Mouse (Mus musculus): ENCODE data around the gene Smpd1. TPM values are rescaled to one million over a fixed set of nuclear protein-coding genes. Genes with fewer than 3 reads are reported as not detected.

The Smpd1 gene
- polyA plus RNA-seq, 1 experiment = 4.0 TPM

DNA sequence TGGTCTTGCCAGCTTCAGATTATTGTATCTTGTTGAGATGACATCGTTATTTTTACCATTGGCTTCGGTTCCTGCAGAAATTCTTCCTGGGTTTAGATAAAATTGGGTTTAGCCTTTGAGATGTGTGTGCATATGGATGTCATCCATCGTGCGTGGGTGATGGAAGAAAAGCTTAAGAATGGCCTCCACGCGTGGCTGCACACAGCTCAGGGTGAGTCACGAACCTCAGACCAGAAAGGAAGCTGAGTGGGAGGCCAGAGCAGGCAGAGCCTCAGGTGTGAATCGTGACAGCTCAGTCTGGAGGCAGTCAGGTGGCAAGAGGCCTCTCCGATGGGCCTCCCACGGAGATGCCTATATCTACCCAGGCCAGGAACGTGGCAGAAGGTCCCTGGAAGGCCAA, 34.8 kb upstream of the Smpd1 start:
- no peak overlapping the region for H3K4me3 ChIP-seq (ENCODE audit: control insufficient read depth, low read depth, low read length)
- no peaks in the 10 kb centered on the region for H3K36me3 ChIP-seq (ENCODE audit: control insufficient read depth, insufficient read depth, low read length)
- no peak for TF ChIP-seq CTCF (IDR thresholded peaks at IDR 0.05; ENCODE audit: control insufficient read depth, insufficient read depth, insufficient replicate concordance, low read depth, low read length)
- no peak for TF ChIP-seq POLR2A (IDR thresholded peaks at IDR 0.05; ENCODE audit: control insufficient read depth, low read depth, low read length)
- no peak overlapping the region for H3K27ac ChIP-seq (ENCODE audit: control insufficient read depth, insufficient read depth, low read depth, low read length)
- no peaks in the 10 kb centered on the region for H3K4me1 ChIP-seq (ENCODE audit: control insufficient read depth, insufficient read depth, low read length)
- no peaks in the 10 kb centered on the region for H3K27me3 ChIP-seq (ENCODE audit: control insufficient read depth, insufficient read depth, low read length)

DNA sequence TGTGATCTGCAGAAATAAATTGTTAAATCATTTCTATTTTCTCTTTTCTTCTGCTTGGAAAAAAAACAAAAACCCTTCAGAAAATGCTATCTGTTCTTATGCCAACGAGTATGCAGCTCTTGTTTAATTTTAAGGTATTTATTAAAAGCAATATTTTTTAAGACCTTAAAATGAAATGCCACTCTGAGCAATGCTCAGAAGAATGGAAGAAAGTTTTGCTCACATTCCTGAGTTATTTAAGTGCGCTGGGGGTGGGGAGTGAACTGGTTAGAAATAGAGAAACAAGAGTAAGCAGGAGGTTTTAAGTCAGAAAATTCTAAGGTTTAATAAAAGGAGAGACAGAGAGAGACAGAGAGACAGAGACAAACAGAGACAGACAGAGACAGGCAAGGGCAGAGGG, 34.4 kb upstream of the Smpd1 start:
- Histone ChIP-seq H3K27ac (ENCODE audit: control insufficient read depth, insufficient read depth, low read depth, low read length) (no peak overlapping the region), H3K36me3 (ENCODE audit: control insufficient read depth, insufficient read depth, low read length) (no peaks in the 10 kb centered on the region), H3K27me3 (ENCODE audit: control insufficient read depth, insufficient read depth, low read length) (no peaks in the 10 kb centered on the region), H3K4me3 (ENCODE audit: control insufficient read depth, low read depth, low read length) (no peak overlapping the region), H3K4me1 (ENCODE audit: control insufficient read depth, insufficient read depth, low read length) (no peaks in the 10 kb centered on the region)
- TF ChIP-seq POLR2A (IDR thresholded peaks at IDR 0.05; ENCODE audit: control insufficient read depth, low read depth, low read length) = no peak
- TF ChIP-seq CTCF (IDR thresholded peaks at IDR 0.05; ENCODE audit: control insufficient read depth, insufficient read depth, insufficient replicate concordance, low read depth, low read length) = no peak

- no peaks in the 10 kb centered on the region for H3K27me3 ChIP-seq (ENCODE audit: control insufficient read depth, insufficient read depth, low read length)
- TF ChIP-seq POLR2A (IDR thresholded peaks at IDR 0.05; ENCODE audit: control insufficient read depth, low read depth, low read length) = no peak
- TF ChIP-seq CTCF (IDR thresholded peaks at IDR 0.05; ENCODE audit: control insufficient read depth, insufficient read depth, insufficient replicate concordance, low read depth, low read length) = no peak
Measured at GRCm38 (mm10) chr7:105520201-105520600, 34.0 kb upstream of the Smpd1 start.

DNA sequence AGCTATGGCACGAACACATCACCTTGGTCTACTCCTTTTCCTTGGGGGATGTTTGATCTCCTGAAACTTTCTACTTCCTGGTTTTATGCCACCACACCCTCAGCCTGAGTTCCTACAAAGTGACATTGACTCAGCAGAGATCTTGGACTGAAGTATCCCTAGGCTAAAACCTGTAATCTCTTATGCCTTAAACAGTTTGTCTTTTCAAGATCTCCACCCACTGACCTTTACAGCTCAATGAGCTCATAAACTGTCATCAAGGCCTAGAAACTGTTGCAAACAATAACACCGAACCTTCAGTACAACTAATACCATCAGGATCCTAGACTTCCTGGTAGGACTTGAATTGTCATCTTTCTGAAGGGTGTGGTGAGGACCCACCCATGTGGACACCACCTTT, 29.9 kb upstream of the Smpd1 start:
- H3K27ac ChIP-seq (ENCODE audit: control insufficient read depth, insufficient read depth, low read depth, low read length) = no peak overlapping the region
- H3K36me3 ChIP-seq (ENCODE audit: control insufficient read depth, insufficient read depth, low read length) = no peaks in the 10 kb centered on the region
- H3K4me1 ChIP-seq (ENCODE audit: control insufficient read depth, insufficient read depth, low read length) = no peaks in the 10 kb centered on the region
- H3K27me3 ChIP-seq (ENCODE audit: control insufficient read depth, insufficient read depth, low read length) = no peaks in the 10 kb centered on the region
- H3K4me3 ChIP-seq (ENCODE audit: control insufficient read depth, low read depth, low read length) = no peak overlapping the region
- TF ChIP-seq CTCF (IDR thresholded peaks at IDR 0.05; ENCODE audit: control insufficient read depth, insufficient read depth, insufficient replicate concordance, low read depth, low read length) = no peak
- TF ChIP-seq POLR2A (IDR thresholded peaks at IDR 0.05; ENCODE audit: control insufficient read depth, low read depth, low read length) = no peak

More at GRCm38 (mm10) chr7:105520201-105520600, 34.0 kb upstream of the Smpd1 start:
- no peaks in the 10 kb centered on the region for H3K4me1 ChIP-seq (ENCODE audit: control insufficient read depth, insufficient read depth, low read length)
- no peaks in the 10 kb centered on the region for H3K36me3 ChIP-seq (ENCODE audit: control insufficient read depth, insufficient read depth, low read length)
- H3K27ac ChIP-seq (ENCODE audit: control insufficient read depth, insufficient read depth, low read depth, low read length) = no peak overlapping the region
- no peak overlapping the region for H3K4me3 ChIP-seq (ENCODE audit: control insufficient read depth, low read depth, low read length)

GRCm38 (mm10) chr7:105527306-105527937, 26.7 kb upstream of the Smpd1 start:
- Histone ChIP-seq H3K4me3 (ENCODE audit: control insufficient read depth, low read depth, low read length) (no peak overlapping the region), H3K36me3 (ENCODE audit: control insufficient read depth, insufficient read depth, low read length) (no peaks in the 10 kb centered on the region), H3K4me1 (ENCODE audit: control insufficient read depth, insufficient read depth, low read length) (no peaks in the 10 kb centered on the region), H3K27me3 (ENCODE audit: control insufficient read depth, insufficient read depth, low read length) (no peaks in the 10 kb centered on the region), H3K27ac (ENCODE audit: control insufficient read depth, insufficient read depth, low read depth, low read length) (no peak overlapping the region)
- TF ChIP-seq POLR2A (IDR thresholded peaks at IDR 0.05; ENCODE audit: control insufficient read depth, low read depth, low read length) = no peak
- peak; percentile 23; the same call in 1 of the 2 replicates for TF ChIP-seq CTCF (IDR thresholded peaks at IDR 0.05; ENCODE audit: control insufficient read depth, insufficient read depth, insufficient replicate concordance, low read depth, low read length)

GRCm38 (mm10) chr7:105528094-105528493, 26.1 kb upstream of the Smpd1 start:
- no peak overlapping the region for H3K4me3 ChIP-seq (ENCODE audit: control insufficient read depth, low read depth, low read length)
- TF ChIP-seq POLR2A (IDR thresholded peaks at IDR 0.05; ENCODE audit: control insufficient read depth, low read depth, low read length) (no peak), CTCF (IDR thresholded peaks at IDR 0.05; ENCODE audit: control insufficient read depth, insufficient read depth, insufficient replicate concordance, low read depth, low read length) (no peak)
- no peaks in the 10 kb centered on the region for H3K4me1 ChIP-seq (ENCODE audit: control insufficient read depth, insufficient read depth, low read length)

GRCm38 (mm10) chr7:105534162-105534561, 20.0 kb upstream of the Smpd1 start:
- TF ChIP-seq CTCF (IDR thresholded peaks at IDR 0.05; ENCODE audit: control insufficient read depth, insufficient read depth, insufficient replicate concordance, low read depth, low read length) = no peak
- TF ChIP-seq POLR2A (IDR thresholded peaks at IDR 0.05; ENCODE audit: control insufficient read depth, low read depth, low read length) = no peak
- Histone ChIP-seq H3K4me3 (ENCODE audit: control insufficient read depth, low read depth, low read length) (no peak overlapping the region), H3K36me3 (ENCODE audit: control insufficient read depth, insufficient read depth, low read length) (no peaks in the 10 kb centered on the region), H3K4me1 (ENCODE audit: control insufficient read depth, insufficient read depth, low read length) (no peaks in the 10 kb centered on the region), H3K27ac (ENCODE audit: control insufficient read depth, insufficient read depth, low read depth, low read length) (no peak overlapping the region), H3K27me3 (ENCODE audit: control insufficient read depth, insufficient read depth, low read length) (no peaks in the 10 kb centered on the region)

More at GRCm38 (mm10) chr7:105528094-105528493, 26.1 kb upstream of the Smpd1 start:
- no peak overlapping the region for H3K27ac ChIP-seq (ENCODE audit: control insufficient read depth, insufficient read depth, low read depth, low read length)
- H3K27me3 ChIP-seq (ENCODE audit: control insufficient read depth, insufficient read depth, low read length) = no peaks in the 10 kb centered on the region
- H3K36me3 ChIP-seq (ENCODE audit: control insufficient read depth, insufficient read depth, low read length) = no peaks in the 10 kb centered on the region

Data from testis, adult 2 months (tissue).